Mouse (Mus musculus) T-helper 1 cell (primary cell): Measurements from ENCODE around the gene Ripply3.

Experiments
- in situ Hi-C: fragments of 300-600 bp; cut with MboI, MseI; formaldehyde crosslinking; loops from one replicate; pipeline ENCODE4 v1.15.1; 2025; ENCODE audit warnings: high pct_unique_total_duplicates

The Ripply3 gene

DNA sequence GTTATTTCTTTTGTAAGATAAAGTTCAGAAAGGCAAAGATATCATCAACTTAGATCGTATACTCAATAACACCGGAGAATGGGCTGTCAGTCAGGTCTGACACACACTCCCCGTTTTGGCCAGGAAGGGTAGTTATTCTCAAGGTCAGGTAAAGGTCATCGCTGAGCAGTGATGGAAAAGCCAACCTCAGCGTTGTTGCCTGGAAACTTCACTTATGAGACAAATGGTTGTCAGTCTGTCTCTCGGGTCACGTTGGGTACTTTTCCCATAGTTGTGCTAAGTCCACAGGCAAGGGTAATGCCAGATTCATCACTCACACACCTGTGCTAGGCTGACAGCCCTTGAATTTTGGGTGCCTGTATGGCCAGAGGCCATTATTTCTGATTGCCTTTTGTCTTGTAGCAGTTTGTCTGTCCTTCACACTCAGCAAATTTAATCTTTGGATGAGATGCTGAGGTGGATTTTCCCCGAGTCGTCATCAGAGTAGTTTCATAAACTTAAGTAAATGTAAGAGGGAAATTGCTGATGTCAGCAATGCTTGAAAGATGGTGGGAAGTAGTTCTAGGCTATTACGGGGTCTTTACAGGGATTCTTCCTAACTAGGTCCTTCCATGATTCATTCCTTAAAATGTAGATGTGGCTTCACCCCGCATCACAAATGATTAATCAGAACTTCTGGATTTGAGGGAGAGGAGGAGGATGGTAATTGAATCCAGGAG, 28.7 kb downstream of the Ripply3 start:
- in situ Hi-C loops = no loop called here

DNA sequence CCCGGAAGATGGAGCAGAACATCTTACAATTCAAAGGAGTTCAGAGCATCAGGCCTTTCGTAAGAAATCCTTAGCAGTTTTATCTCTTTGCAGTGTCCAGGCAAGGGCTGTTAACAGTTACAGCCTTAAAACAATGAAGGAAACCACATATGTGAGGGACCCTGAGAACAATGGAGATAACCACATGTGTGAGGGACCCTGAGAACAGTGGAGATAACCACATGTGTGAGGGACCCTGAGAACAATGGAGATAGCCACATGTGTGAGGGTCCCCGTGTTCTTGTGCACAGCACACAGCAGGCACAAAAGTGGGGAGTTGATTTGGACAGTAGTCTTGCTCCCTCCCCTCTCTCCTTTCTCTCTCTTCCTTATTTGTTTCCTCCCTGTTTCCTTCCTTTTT, 29.9 kb downstream of the Ripply3 start:
- in situ Hi-C loops = no loop called here

GRCm38 (mm10) chr16:94360578-94361350, 32.5 kb downstream of the Ripply3 start:
- in situ Hi-C loops = no loop called here

DNA sequence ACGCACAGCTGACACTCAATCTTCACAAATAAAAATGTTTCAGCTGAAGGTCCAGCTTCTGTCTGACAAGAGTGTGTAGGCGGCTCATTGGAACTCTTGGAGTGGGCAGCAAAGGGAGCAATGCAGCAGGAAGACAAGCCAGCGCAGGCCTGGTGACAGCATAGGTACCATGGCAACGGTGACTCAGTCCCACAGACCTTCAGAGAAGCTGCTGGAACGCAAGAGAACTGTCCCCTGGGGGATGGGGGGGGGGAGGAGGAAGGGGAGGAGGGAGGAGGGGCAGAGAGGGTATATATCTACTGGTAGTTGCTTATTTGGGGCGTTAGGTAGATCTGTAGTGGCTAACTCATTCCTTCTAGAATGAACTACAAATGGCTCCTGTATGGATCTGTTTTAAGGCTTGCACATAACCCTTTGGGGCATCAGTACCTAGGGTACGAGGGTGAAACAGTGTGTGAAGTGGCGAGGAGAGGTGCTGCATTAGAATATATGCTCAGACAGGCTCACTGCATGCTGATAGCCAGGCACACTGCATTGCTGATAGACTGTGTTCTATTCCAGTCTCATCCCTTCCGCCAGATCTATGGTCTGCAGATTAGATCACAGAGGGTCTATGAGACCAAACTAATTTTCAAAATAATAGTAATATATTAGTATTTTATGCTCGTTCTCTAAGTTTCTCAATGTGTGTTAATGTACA, 34.1 kb downstream of the Ripply3 start:
- in situ Hi-C loops = no loop called here

GRCm38 (mm10) chr16:94363814-94364213, 35.6 kb downstream of the Ripply3 start:
- in situ Hi-C loops = no loop called here

DNA sequence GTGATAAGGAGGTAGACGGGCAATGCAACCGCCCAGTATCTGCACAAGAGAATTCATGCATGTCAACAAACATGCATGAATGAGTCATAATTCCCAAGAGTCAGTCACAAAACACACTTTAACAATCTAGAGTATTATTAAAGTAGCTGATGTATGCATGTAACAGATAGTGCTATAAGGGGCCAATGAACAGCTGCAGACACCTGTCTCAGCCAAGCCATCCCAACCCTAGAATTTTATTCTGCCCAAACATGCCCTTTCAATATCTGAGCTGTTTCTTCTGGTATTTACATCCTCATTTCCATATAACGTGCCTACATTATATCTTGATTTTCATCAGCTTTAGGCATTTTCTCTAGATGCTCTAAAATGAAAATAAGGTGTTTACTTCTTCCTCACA, 37.2 kb downstream of the Ripply3 start:
- in situ Hi-C loops = no loop called here

DNA sequence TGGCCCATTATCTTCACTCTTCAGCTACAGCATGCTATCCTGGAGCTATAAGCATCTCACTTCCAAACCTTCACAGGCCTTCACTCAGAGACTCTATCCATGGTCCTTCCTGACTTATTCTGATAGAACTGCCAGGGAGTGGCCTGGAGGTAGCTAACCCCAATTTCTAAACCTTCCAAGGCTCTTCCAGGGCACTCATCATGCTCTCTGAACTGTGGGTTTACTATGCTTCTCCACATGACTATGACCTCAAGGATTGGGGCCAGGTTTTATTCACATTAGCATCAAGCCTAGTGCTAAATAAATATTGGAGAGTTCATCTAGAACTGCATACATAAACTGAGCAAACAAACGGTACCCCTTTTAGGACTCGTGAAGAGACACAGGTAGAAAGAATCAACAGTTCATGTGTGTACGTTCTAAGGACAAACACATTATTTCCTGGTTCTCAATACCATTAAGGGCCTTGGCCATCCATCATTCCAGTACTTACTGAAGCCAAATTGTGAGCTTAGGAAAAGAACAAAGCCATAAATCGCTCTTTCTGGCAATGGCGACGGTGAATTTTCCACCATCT, 41.5 kb downstream of the Ripply3 start:
- in situ Hi-C loops = no loop called here

- in situ Hi-C loops = no loop called here
Measured at GRCm38 (mm10) chr16:94370173-94370914, 42.1 kb downstream of the Ripply3 start, which contains the start of gene Ttc3. Gene Ttc3 (plus strand): TSS chr16:94370618.

GRCm38 (mm10) chr16:94370915-94371300, 42.7 kb downstream of the Ripply3 start:
- in situ Hi-C loops = no loop called here

GRCm38 (mm10) chr16:94371301-94371931, 43.2 kb downstream of the Ripply3 start, which contains the start of gene Pigp:
Gene Pigp (minus strand): TSS chr16:94371842.
- in situ Hi-C loops = no loop called here

DNA sequence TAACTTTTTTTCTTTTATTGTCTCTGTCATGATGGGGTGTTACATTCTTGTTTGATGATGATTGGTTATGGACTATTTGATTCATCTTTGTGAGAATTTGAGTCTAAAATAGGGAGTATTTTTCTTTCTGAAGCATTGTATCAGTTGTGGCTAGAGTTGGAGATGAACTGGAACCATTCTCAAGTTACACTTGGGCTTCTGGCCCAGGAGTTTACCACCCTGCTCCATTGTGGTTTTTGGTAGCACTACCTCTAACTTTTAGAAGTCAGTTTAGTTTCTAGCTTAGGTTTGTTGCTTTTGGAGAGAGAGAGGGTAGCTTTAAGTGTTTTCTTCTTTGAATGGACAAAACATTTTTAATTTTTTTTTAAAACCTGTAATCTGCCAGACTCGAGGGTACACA, 51.2 kb downstream of the Ripply3 start:
- in situ Hi-C loops = no loop called here

DNA sequence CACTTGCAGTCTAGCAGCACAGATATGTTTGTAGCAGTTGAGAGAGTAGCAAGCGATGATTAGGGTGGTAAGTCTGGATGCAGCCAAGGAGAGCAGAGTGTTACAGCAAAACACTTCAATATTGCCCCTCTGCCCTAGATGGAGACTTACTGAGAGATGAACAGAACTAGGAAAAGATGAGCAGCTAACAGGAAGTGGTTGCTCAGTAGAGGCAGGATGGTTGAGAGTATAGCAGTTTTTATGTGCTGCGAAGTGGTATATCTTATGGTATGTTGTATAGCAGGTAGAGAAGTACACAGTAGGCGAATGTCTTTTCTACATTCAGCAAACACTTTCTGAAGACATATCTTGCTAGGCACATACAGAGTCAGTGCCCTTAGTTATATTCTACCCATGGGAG, 55.1 kb downstream of the Ripply3 start:
- in situ Hi-C loops = no loop called here
